Mouse (Mus musculus): ENCODE measurements around the gene Kcnip4.

The Kcnip4 gene

GRCm38 (mm10) chr5:48583431-48583830 is 941.3 kb downstream of the Kcnip4 start:
- DNase-seq (ENCODE audit: low spot score in 2 of 2): no peak

- no peak for DNase-seq (ENCODE audit: low spot score in 2 of 2)
Measured at GRCm38 (mm10) chr5:48563996-48564587, 960.6 kb downstream of the Kcnip4 start.

GRCm38 (mm10) chr5:48551753-48552152 is 973.0 kb downstream of the Kcnip4 start:
- no peak for DNase-seq (ENCODE audit: low spot score in 2 of 2)

DNA sequence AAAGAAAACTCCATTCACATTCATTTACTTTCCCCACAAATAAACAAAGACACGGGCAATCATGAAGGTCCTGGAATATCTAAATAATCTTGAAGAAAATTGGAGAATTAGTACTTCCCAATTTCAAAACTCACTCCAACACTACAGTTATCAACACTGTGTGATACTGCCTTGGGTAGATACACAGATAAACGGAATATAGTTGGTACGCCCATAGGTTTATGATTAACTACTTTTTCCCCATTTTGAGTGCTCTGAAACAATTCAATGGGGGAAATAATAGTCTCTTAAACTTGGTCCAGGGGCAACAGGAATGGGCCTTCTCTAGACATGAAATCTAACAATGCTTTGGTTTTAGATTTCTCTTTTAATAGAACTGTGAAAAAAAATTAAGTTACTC is 978.9 kb downstream of the Kcnip4 start:
- DNase-seq (ENCODE audit: low spot score in 2 of 2): no peak

DNA sequence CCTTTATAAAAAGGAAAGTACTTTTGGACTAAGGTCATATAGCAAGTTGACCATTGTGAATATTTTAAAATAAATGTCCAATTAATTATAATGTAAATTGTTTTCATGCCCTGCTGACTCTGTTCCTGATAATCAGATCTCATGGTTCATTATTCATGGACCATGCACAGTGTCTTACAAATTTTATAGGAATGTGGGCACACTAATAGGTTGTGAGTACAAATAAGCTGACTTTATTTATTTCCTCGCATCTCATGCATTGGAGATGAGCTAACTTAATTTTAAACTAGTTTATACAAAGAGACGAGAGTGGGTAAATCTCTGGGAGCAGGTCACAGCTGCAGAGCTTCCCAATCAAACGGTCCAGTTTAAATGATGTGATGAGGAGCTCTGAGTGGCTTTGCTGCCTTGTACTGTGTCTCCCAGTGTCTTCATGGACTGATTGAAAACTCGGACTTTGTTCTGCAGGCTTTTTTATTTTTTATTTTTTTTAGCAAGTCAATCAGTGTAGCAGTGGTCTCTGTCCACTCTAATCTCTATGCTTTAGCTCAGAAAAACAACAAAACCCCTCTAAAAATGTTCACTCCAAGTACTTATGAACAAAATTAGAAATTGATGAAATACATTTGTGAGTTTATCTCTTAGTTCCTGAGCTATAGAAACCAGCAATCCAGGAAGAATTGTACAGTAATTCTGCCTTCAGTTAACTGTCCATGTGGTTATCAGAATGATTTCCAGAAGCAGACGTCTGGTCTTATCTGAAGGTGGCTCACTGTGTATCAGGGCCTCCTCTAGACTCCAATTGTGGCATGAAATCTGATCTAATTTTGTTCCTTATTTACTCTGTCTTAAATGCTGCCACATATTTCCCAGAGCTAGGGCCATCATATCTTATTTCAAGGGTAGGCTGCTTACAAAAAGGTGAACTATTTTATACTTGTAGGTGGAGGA is 979.6 kb downstream of the Kcnip4 start:
- no peak for DNase-seq (ENCODE audit: low spot score in 2 of 2)

- DNase-seq (ENCODE audit: low spot score in 2 of 2): no peak
Measured at GRCm38 (mm10) chr5:48518035-48518434, 1006.7 kb downstream of the Kcnip4 start.

DNA sequence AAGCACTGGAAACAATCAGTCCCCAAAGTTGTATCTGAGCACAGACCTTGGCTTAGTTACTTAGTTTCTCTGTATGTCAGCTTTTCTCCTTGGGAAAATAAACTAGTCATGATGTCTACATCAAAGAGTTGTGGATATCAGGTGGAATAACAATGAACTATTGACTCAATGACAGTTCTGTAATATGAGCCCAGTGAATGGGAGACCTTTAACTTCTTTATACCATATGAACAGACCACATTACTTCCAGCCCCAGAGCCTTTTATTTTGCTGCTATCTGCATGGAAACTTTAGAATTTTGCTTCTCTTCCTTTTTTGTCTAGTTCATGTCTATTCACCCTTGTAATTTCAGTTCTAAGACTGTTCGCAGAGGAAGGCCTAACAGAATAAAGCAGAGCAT is 1011.4 kb downstream of the Kcnip4 start:
- DNase-seq (ENCODE audit: low spot score in 2 of 2): no peak

DNA sequence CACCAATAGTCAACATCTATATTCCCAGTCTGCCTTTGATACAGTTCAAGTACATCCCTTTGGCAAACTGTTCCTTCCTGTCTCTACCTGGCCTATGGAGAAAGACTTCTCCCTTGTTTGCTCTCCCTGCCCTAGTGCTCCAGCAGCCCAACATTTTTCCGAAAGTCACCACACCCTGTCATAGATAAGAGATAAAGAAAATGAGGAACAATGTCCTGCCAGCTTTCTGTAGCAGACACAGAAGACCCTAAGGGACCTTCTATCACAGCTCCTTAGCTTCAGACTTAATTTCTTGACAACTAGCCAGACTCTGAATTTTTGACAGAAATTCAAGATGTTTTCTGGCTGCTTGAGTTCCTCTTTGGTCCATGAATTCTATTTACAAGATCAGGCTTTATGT is 1013.4 kb downstream of the Kcnip4 start:
- no peak for DNase-seq (ENCODE audit: low spot score in 2 of 2)

DNA sequence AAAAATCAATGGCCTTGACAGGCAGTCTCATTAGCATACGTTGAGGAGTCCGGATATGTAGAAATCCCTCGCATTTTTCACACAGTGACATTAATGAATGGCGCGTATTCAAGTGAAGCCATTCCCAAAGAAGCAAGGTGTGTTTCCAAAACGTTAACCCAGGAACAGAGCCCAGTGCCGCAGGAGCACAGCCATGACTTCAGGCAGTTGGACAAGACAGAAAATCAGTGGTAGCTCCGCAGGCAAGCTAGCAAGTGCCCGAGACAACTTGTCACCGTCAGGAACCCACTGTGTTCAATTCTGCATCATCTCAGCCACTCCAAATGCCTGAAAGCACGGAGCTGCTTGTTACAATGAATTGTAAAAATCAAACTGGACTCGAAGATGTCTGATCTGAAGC is 1014.5 kb downstream of the Kcnip4 start:
- no peak for DNase-seq (ENCODE audit: low spot score in 2 of 2)

GRCm38 (mm10) chr5:48509194-48509930 is 1015.3 kb downstream of the Kcnip4 start:
- no peak for DNase-seq (ENCODE audit: low spot score in 2 of 2)

DNA sequence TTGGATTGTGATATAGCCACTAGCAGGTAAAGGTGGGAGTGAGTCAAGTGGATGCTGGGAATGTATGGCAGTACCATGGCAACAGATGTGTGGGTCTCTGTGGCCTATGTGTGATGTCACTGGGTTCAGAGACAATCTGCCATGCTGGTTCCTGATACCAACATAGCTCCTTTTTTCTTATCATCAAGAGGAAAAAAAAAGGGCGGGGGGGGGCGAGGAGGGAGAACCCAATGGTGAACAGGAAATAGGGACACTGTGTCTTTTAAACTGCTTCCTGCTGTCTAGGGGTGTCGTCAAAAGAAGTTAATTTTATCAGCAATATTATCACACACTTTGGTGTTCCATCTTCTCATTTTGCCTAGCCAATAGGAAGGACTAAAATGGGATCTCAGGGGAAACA is 1021.6 kb downstream of the Kcnip4 start:
- DNase-seq (ENCODE audit: low spot score in 2 of 2): no peak

- no peak for DNase-seq (ENCODE audit: low spot score in 2 of 2)
Measured at GRCm38 (mm10) chr5:48502442-48502841, 1022.3 kb downstream of the Kcnip4 start.

- no peak for DNase-seq (ENCODE audit: low spot score in 2 of 2)
Measured at GRCm38 (mm10) chr5:48500204-48500603, 1024.5 kb downstream of the Kcnip4 start.

- no peak for DNase-seq (ENCODE audit: low spot score in 2 of 2)
Measured at GRCm38 (mm10) chr5:48490864-48491477, 1033.7 kb downstream of the Kcnip4 start.

- DNase-seq (ENCODE audit: low spot score in 2 of 2): no peak
Measured at GRCm38 (mm10) chr5:48489549-48490288, 1035.0 kb downstream of the Kcnip4 start.

- DNase-seq (ENCODE audit: low spot score in 2 of 2): no peak
Measured at GRCm38 (mm10) chr5:48483112-48483511, 1041.6 kb downstream of the Kcnip4 start.

DNA sequence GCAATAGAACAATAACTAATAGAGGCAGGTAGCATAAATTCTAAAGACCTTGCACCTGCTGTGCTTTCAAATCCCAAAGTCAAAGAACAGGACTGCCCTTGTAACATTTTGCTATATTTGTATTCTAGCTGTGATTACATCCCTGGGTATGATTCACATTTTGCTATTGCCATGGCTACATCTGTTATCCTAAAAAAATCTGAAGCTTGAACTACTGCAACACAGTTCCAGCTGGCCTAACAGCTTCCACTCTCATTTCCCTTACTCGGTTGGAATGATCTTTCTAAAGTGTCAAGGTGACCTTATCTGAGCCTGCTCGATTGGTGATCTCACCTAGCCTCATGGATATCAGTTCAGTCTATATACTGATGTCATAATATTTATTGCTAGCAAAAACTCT is 1064.5 kb downstream of the Kcnip4 start:
- DNase-seq (ENCODE audit: low spot score in 2 of 2): no peak

- no peak for DNase-seq (ENCODE audit: low spot score in 2 of 2)
Measured at GRCm38 (mm10) chr5:48448888-48449287, 1075.8 kb downstream of the Kcnip4 start.

- DNase-seq (ENCODE audit: low spot score in 2 of 2): peak in 1 of 2 experiments; percentile 20
Measured at GRCm38 (mm10) chr5:48430459-48430858, 1094.2 kb downstream of the Kcnip4 start.

- no peak for DNase-seq (ENCODE audit: low spot score in 2 of 2)
Measured at GRCm38 (mm10) chr5:48421957-48422356, 1102.8 kb downstream of the Kcnip4 start.

GRCm38 (mm10) chr5:48419741-48420140 is 1105.0 kb downstream of the Kcnip4 start:
- no peak for DNase-seq (ENCODE audit: low spot score in 2 of 2)
